Mouse (Mus musculus) bone marrow, adult 2 months (tissue): ENCODE data around the gene Kpna2. TPM values are rescaled to one million over a fixed set of nuclear protein-coding genes. Genes with fewer than 3 reads are reported as not detected.
A peak's percentile ranks its signal among the peaks of the same experiment; 100 is the strongest.

Experiments
- H3K27ac ChIP-seq: fragments of 200-500 bp; 2 replicates; pipeline ENCODE4 v1.5.1; 2012; ENCODE audit warnings: low read depth, mild to moderate bottlenecking, control low read depth, inconsistent platforms, low read length; ENCODE audit not compliant: control insufficient read depth, poor library complexity, insufficient read depth
- H3K4me1 ChIP-seq: fragments of 200-500 bp; 2 replicates; pipeline ENCODE4 v1.6.1; 2011; ENCODE audit warnings: low read length; ENCODE audit not compliant: control insufficient read depth, insufficient read depth
- H3K4me3 ChIP-seq: fragments of 200-500 bp; replicated peaks from 2 replicates; pipeline ENCODE3; 2011; ENCODE audit warnings: mild to moderate bottlenecking, low read depth, low read length, control low read depth; ENCODE audit not compliant: control insufficient read depth
- CTCF ChIP-seq: fragments of 200-500 bp; IDR thresholded peaks from 2 replicates; pipeline ENCODE4 v1.5.1; 2011; ENCODE audit warnings: low read length, control low read depth; ENCODE audit not compliant: control insufficient read depth, insufficient read depth
- POLR2A ChIP-seq: fragments of 200-500 bp; IDR thresholded peaks from 2 replicates; pipeline ENCODE4 v1.6.1; 2011; ENCODE audit warnings: low read depth, mild to moderate bottlenecking, control low read depth, low read length, borderline replicate concordance; ENCODE audit not compliant: control insufficient read depth
- whole genome bisulfite sequencing: fragments of 180-500 bp; shearing (Covaris S2); methylation state at CpG from one replicate; pipeline ENCODE4 v1.1.7; 2018; 5-methylcytosine and 5-hydroxymethylcytosine counted together
- polyA plus RNA-seq: library from polyadenylated mRNA; stranded (reverse); fragments of >200 nt; gene quantifications from 2 replicates; pipeline ENCODE4 v1.2.4, GENCODE M21; 2011; ENCODE audit warnings: low replicate concordance; ENCODE audit not compliant: missing spikeins, insufficient read depth, insufficient read length

Gene Kpna2
- polyA plus RNA-seq, 1 experiment: 70.5 TPM

DNA sequence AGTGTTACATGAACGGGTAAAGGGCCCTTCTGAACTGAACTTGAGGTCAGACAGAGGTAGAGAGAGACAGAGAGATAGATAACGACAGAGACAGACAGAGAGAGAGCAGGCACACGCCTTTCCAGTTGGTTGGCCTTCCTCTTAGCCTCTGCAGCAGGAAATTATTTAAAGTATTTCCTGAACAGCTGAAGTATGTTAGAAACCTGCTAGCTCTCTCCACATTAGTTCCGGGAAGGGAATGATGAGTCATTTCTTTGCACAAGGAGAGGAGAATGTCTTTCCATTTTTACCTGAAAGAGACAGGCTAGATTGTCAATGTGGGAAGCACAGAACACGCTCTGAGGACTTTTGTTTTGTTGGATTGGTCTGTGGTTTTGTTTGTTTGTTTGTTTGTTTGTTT, 17.0 kb downstream of the Kpna2 start:
- H3K27ac ChIP-seq: no peak overlapping the region
- 22% methylated on average over 5 of the region's 5 CpGs for WGBS
- TF ChIP-seq CTCF (no peak), POLR2A (no peak)
- H3K4me3 ChIP-seq: no peak overlapping the region
- no peaks in the 10 kb centered on the region for H3K4me1 ChIP-seq

DNA sequence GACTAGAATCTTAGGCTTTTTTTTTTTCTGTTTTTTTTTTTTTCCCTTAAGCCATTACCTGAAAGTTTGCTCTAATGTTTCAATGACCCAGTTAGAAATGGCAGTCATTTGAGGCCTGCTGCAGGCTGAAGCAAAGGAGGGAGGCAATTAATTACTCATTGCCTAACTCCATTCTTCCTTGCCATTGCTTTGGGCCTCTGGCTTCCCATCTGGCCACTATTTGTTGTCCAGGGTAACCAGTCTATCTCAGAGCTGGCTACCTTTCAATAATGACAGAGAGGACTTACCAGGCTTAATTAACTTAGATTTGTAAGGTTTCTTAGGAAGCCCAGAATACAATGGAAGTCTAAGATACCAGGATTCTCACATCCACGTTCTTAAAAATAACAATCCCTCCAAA, 17.6 kb downstream of the Kpna2 start:
- Histone ChIP-seq H3K27ac (no peak overlapping the region), H3K4me3 (no peak overlapping the region), H3K4me1 (no peaks in the 10 kb centered on the region)
- TF ChIP-seq CTCF (no peak), POLR2A (no peak)
- 90% methylated on average over 1 of the region's 1 CpGs for WGBS

DNA sequence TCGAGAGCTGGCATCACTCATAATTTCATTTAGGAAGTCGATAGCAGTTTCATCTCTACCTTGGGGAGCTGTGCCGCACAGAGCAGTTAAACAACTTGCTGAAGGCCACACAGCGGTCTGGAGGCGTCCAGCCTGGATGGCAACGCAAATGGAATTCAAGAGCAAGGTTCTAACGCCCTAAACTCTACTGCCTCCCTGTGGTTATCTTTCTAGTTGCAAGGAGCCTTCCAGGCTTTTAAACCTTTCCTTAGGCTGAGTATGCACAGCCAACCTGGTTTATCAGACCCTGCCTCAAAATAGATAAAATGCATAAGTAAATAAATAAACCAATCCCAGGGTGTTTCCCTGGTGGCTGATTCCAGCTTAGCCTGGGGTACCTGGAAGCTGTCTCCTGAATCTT, 18.9 kb downstream of the Kpna2 start:
- H3K27ac ChIP-seq: no peak overlapping the region
- peak; percentile 47 for TF ChIP-seq CTCF
- no peak for TF ChIP-seq POLR2A
- WGBS: 28% methylated on average over 7 of the region's 7 CpGs
- H3K4me1 ChIP-seq: no peaks in the 10 kb centered on the region
- H3K4me3 ChIP-seq: no peak overlapping the region

DNA sequence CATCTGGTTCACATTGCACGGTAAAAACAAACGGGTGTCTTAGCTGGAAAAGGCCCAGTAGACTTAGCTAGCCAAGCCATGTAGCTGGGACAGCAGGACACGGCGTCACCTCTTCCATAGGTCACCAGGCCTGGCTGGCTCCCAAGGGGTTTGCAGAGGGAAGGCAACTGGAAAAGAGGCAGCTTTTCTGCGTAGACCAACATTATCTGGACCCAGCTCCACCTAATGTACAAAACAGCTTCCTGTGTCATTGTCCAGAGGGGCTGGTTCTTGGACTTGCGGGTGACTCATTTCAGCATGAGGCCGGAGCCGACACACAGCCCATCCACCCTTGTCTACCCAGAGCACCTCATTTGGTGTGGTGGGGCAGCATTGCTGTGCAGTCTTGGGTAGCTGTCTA, 23.1 kb downstream of the Kpna2 start:
- 87% methylated on average over 8 of the region's 8 CpGs for WGBS
- no peak overlapping the region for H3K27ac ChIP-seq
- H3K4me3 ChIP-seq: no peak overlapping the region
- TF ChIP-seq CTCF: no peak
- TF ChIP-seq POLR2A: no peak
- H3K4me1 ChIP-seq: peaks cover 1% of the 10 kb centered on the region; the same call in 1 of the 2 replicates

DNA sequence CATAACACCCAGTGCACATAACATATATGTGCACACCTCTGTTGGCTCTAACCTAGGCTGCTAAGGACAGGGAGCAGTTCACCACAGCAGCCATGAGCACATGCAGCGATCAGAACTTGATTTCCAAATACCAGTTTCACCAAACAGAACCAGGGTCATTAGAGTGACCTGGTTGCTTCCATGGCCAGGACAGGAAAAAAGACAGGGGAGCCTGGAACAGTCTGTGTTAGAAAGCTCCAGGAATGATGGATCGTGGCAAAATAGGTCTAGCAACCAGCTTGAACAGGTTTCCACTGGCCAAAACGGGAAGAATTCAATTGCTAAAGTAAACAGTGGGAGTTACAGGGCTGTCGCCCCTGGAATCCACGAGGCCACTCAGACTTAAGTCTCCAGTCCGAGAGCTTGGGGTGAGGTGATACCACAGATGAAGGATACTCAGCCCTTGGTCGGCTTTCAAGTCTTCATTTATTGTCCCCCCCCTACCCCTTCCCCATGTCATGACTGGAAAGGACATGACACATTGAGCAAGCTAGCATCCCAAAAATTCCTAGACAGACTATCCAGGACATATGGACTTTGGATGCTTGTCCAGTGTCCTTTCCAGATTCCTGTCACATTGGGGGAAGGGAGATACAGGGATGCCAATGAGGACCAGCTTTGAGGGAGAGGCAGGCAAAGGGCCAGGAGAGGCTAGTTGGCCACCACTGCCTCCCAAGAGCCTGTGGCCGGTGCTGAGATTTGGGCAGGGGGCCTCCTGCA, 23.7 kb downstream of the Kpna2 start:
- TF ChIP-seq CTCF (no peak), POLR2A (no peak)
- H3K4me3 ChIP-seq: no peak overlapping the region
- 82% methylated on average over 8 of the region's 8 CpGs for WGBS
- no peak overlapping the region for H3K27ac ChIP-seq
- H3K4me1 ChIP-seq: peaks cover 1% of the 10 kb centered on the region; the same call in 1 of the 2 replicates

DNA sequence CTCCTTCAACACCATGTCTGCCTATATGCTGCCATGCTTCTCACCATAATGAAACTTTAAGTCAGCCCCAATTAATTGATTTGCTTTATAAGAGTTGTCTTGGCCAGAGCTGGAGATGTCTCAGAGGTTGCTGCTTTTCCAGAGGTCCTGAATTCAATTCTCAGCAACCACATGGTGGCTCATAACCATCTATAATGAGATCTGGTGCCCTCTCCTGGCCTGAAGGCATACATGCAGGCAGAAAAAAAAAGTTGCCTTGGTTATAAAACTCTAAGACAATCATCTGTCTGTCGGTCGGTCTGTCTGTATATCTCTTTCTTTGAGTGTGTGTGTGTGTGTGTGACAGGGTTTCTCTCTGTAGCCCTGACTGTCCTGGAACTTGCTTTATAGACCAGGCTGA, 24.9 kb downstream of the Kpna2 start:
- peaks cover 1% of the 10 kb centered on the region; the same call in 1 of the 2 replicates for H3K4me1 ChIP-seq
- H3K4me3 ChIP-seq: no peak overlapping the region
- no peak overlapping the region for H3K27ac ChIP-seq
- TF ChIP-seq CTCF (no peak), POLR2A (no peak)
- WGBS: 70% methylated on average over 2 of the region's 2 CpGs

DNA sequence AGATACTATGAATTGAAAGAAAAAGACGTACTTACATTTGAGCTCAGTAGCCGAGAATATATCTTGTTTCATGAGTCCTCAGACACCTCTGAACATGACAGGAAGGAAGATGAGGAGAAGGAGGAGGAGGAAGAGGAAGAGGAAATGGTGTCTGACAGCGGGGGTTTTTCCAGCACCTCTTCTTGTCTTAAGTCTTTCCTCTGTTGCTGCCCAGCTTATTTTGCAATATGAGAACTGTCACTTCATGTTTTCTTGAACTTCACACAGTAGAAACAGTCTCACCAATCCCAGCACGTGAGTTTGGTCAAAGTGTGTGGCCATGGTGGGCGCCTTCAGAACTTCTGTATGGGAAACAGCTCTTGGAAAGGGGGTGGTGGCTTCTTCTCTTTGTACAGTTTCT, 26.3 kb downstream of the Kpna2 start:
- WGBS: 32% methylated on average over 5 of the region's 5 CpGs
- Histone ChIP-seq H3K4me1 (peaks cover 1% of the 10 kb centered on the region; the same call in 1 of the 2 replicates), H3K27ac (no peak overlapping the region), H3K4me3 (no peak overlapping the region)
- TF ChIP-seq CTCF: no peak
- no peak for TF ChIP-seq POLR2A

DNA sequence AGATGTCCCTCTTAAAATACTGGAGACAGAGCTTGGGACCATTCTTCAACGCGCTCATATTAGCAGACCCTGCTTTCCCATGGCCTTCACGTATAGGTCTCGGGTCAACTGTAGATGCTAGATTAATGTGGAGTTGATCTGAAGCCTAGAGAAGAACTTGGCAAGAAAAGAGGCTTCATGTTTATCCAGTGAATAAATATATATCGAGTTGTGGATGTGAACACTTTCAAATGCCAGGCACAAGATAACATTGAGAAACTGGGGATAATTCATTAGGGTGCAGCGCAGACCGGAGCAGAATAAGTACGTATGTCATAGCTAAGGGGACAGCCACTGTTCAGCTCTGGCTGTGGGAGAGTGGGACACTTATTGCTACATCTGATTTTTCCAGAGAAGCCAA, 29.5 kb downstream of the Kpna2 start:
- peaks cover 1% of the 10 kb centered on the region; the same call in 1 of the 2 replicates for H3K4me1 ChIP-seq
- TF ChIP-seq POLR2A: no peak
- no peak for TF ChIP-seq CTCF
- no peak overlapping the region for H3K4me3 ChIP-seq
- 89% methylated on average over 8 of the region's 8 CpGs for WGBS
- no peak overlapping the region for H3K27ac ChIP-seq

DNA sequence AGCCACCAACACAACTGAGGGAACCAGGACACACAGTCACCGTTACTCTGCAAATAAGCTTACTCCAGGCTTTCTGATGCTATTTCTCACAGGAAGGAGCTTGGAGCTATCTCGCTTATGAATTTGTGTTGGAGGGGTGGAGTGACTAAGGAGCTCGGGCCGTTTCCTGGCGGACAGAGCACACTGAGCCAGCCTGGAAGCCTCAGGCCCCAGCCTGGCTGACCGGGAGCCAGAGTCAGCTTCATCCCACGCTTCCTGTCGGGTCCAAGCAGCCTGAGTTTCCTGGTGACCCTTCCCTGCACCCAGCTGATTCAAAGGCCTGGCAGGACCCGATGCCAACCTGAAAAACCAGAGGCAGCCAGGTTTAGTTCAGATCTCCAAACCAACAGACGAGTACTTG, 31.7 kb downstream of the Kpna2 start:
- WGBS: 73% methylated on average over 10 of the region's 10 CpGs
- TF ChIP-seq CTCF (no peak), POLR2A (no peak)
- H3K4me1 ChIP-seq: no peaks in the 10 kb centered on the region
- H3K4me3 ChIP-seq: no peak overlapping the region
- no peak overlapping the region for H3K27ac ChIP-seq
